Mouse (Mus musculus) liver, embryonic 16.5 days (tissue): ENCODE measurements around the gene Prkcd. TPM values are rescaled to one million over a fixed set of nuclear protein-coding genes. Genes with fewer than 3 reads are reported as not detected.

Experiments used
- ATAC-seq: fragments of 200-750 bp; cut with Nextera tagmentation; 2 replicates; pipeline ENCODE4 v1.8.0; 2017; ENCODE audit warnings: low read depth, mild to moderate bottlenecking, moderate number of reproducible peaks, moderate library complexity
- H3K27ac ChIP-seq: fragments of 300-500 bp; sonication (generic); 2 replicates; pipeline ENCODE4 v1.5.1; 2014; ENCODE audit warnings: mild to moderate bottlenecking, low read length
- H3K27me3 ChIP-seq: fragments of 300-500 bp; sonication (generic); 2 replicates; pipeline ENCODE4 v1.6.1; 2014; ENCODE audit warnings: low read depth, low read length, mixed read lengths; ENCODE audit not compliant: control insufficient read depth, insufficient read depth
- H3K36me3 ChIP-seq: fragments of 300-500 bp; sonication (generic); 2 replicates; pipeline ENCODE4 v1.6.1; 2014; ENCODE audit warnings: mild to moderate bottlenecking; ENCODE audit not compliant: control insufficient read depth, insufficient read depth
- H3K4me1 ChIP-seq: fragments of 300-500 bp; sonication (generic); 2 replicates; pipeline ENCODE4 v1.6.1; 2014; ENCODE audit warnings: low read depth, low read length, mixed read lengths; ENCODE audit not compliant: control insufficient read depth
- H3K4me2 ChIP-seq: fragments of 300-500 bp; sonication (generic); 2 replicates; pipeline ENCODE4 v1.6.1; 2014; ENCODE audit warnings: low read depth, low read length, mixed read lengths
- H3K4me3 ChIP-seq: fragments of 300-500 bp; sonication (generic); 2 replicates; pipeline ENCODE4 v1.5.1; 2014; ENCODE audit warnings: low read depth, mild to moderate bottlenecking, low read length
- H3K9ac ChIP-seq: fragments of 300-500 bp; sonication (generic); 2 replicates; pipeline ENCODE4 v1.6.1; 2014; ENCODE audit warnings: low read depth, low read length
- H3K9me3 ChIP-seq: fragments of 300-500 bp; sonication (generic); replicated peaks from 2 replicates; pipeline ENCODE4 v1.6.1; 2016; ENCODE audit warnings: low read length; ENCODE audit not compliant: control insufficient read depth
- WGBS: fragments of 180-500 bp; shearing (Covaris S2); extraction: QIAGEN DNeasy Blood & Tissue Kit; methylation state at CpG from one replicate; pipeline ENCODE4 v1.1.7; 2014; ENCODE audit not compliant: insufficient replicate concordance; 5-methylcytosine and 5-hydroxymethylcytosine counted together
- polyA plus RNA-seq: library from polyadenylated mRNA; unstranded; fragments of >200 nt; fragmentation: Nextera tagmentation; extraction: Ambion mirVana; gene quantifications from 2 replicates; pipeline ENCODE4 v1.2.1, GENCODE M21; 2015

Gene Prkcd
- polyA plus RNA-seq, 1 experiment from 2014 or later, result 16.3 TPM

DNA sequence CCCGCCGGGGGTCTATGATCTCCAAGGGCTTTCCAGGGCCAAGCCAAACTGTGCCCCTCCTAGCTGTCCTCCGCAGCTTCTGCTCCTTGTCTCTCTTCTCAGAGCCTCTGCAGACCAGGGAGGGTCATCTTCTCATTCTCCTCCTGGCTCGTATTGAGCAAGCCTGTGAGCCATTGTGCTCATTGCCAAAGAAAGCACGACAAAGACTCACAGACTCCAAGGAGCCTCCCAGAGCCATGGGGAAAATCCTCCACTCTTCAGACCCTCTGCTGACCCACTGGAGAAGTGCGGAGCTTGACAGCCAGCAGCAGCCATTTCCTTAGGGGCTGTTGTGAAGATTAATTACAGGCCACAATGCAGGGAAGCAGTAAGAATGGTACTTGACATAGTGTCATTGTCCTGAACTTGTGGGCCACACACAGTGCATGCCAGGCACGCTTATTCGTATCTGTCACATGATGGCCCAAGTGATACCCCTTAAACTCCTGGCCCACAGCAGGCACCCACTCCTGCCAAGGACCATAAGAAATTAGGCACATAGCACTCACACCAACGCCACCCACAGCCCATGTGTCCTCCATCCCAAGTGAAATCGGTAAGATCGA, 35.9 kb downstream of the Prkcd start:
- Histone ChIP-seq H3K9ac (no peak overlapping the region), H3K9me3 (no peaks in the 10 kb centered on the region), H3K4me3 (no peak overlapping the region), H3K36me3 (no peaks in the 10 kb centered on the region), H3K27ac (no peak overlapping the region), H3K4me2 (no peak overlapping the region), H3K27me3 (no peaks in the 10 kb centered on the region), H3K4me1 (peaks cover 2% of the 10 kb centered on the region)
- no peak for ATAC-seq
- WGBS, result 64% methylated on average over 11 of the region's 11 CpGs

DNA sequence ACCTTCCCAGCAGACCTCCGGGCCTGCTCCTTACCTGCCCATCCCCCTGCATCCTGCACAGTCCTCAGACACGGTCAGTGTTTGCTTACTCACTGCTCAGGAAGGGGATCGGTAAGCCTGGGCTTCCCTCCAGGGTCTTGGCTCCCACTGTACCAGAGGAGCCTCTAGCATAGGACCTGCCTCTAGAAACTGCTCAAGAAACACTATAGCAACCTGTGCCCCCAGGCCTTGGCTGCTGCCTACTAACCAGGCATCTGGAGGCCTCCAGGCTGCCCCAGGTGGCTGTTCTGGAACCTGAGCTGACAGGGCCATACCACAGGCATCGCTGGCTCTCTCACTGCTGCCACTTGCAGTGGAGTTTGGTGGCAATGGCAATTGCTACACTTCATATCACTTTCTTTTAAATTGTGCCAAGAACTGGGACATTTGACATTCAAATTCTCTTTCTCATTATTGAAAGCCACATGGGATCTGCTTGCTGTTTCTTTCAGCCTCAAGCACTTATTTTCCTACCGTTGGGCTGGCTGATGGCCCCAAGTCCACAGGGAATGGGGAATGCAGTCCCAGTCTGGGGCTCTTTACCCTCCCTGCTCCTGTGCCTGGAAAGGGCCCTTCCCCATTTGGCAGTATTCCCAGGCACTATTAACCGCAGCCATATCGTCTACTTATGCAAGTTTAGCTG, 39.1 kb downstream of the Prkcd start:
- peaks cover 5% of the 10 kb centered on the region for H3K4me1 ChIP-seq
- H3K27ac ChIP-seq, result no peak overlapping the region
- no peaks in the 10 kb centered on the region for H3K27me3 ChIP-seq
- H3K4me3 ChIP-seq, result no peak overlapping the region
- no peaks in the 10 kb centered on the region for H3K9me3 ChIP-seq
- WGBS, result 40% methylated on average over 7 of the region's 7 CpGs
- H3K4me2 ChIP-seq, result no peak overlapping the region
- no peak overlapping the region for H3K9ac ChIP-seq
- H3K36me3 ChIP-seq, result no peaks in the 10 kb centered on the region
- ATAC-seq, result no peak

DNA sequence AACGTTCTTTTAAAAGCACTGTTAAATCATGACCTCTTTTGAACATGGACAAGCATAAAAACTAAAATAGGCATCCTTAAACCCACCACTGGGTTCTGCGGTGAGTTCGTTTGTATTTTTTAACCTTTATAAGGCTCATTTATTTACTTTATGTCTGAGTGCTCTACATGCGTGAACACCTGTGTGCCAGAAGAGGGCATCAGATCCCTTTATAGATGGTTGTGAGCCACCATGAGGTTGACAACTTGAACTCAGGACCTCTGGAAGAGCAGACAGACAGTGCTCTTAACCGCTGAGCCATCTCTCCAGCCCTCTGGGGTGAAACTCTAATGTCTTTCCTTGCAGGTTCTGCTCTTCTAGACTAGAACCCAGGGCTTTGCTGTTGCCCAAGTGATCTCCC, 40.7 kb downstream of the Prkcd start:
- Histone ChIP-seq H3K36me3 (no peaks in the 10 kb centered on the region), H3K9me3 (no peaks in the 10 kb centered on the region), H3K27me3 (no peaks in the 10 kb centered on the region), H3K9ac (no peak overlapping the region), H3K4me3 (no peak overlapping the region), H3K27ac (no peak overlapping the region), H3K4me2 (no peak overlapping the region), H3K4me1 (peaks cover 5% of the 10 kb centered on the region)
- ATAC-seq, result no peak
- WGBS, result 69% methylated on average over 5 of the region's 5 CpGs

DNA sequence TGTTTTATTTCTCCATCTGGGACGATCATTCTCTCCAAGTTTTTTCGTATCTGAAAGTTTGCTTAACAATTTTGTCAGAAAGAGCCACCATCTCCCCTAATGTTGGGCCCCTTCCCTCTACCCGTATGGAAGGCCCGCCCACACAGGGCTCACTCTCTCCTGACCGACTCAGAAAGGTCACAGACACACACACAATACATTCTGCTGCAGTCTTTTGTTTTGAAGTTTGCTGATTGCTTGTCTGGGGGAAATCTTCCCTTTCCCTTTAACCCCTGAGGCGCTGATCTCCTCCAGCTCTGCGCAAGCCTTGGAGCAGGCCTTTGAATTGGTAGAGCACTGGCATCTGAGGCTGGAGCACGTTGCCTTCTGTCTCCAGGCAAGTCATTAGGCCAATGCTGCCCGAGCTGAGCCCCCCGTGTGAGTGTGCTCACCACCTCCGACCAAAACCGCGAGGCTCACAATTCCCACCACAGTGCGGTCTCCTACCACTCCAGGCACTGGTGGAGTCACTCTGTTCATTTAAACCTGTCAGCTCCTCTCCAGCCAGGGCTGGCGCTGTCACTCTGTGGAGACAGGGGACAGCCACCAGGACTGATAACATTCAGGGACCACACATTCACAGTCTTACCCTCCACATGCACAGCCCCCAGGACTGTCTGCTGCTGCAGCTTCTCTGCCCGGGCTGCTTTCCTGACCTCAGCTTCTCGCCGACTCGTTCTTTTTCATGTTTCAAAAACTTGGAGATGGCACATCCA, 41.3 kb downstream of the Prkcd start:
- H3K9me3 ChIP-seq, result no peaks in the 10 kb centered on the region
- no peak overlapping the region for H3K27ac ChIP-seq
- ATAC-seq, result no peak
- no peaks in the 10 kb centered on the region for H3K36me3 ChIP-seq
- H3K4me2 ChIP-seq, result no peak overlapping the region
- peaks cover 5% of the 10 kb centered on the region for H3K4me1 ChIP-seq
- WGBS, result 34% methylated on average over 19 of the region's 19 CpGs
- H3K4me3 ChIP-seq, result no peak overlapping the region
- no peaks in the 10 kb centered on the region for H3K27me3 ChIP-seq
- no peak overlapping the region for H3K9ac ChIP-seq

DNA sequence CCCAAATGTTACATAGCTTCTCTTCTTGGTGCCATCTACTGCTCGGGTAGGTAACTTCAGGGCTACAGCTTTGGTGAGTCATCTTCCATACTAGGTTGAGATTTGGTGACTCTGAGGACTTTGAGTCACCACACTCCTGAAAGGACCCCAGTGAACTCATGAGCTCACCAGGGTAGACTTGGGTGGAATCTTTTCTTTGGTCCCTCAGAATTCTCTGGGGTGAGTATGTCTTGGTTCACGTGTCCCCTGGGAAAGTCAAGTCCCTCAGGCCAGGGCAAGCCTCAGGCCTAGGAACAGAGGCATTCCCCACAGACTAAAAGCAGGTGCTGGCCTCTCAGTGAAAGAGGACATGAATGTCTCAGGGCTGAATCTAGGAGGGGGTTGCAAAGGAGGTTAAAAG, 41.9 kb downstream of the Prkcd start:
- WGBS, result 50% methylated on average over 2 of the region's 2 CpGs

DNA sequence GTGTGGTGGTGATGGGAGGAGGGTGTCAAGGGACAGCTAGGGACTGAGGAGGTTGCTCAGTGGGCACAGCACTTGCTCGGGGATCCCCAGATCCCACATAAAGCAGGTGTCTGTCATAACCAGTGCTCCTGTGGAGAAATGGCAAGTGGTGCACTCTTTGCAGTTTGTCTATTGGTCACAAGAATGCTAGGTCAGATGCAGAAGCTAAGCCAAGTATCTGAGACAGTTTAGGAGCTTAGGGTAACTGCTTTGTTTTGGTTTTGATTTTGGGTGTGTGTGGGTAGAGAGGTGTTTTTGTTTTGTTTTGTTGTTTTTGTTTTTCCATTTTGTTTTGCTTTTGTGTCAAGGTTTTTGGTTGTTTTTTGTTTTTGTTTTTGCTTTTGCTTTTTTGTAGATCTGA, 44.8 kb downstream of the Prkcd start:
- no peak for ATAC-seq
- Histone ChIP-seq H3K9ac (no peak overlapping the region), H3K27ac (no peak overlapping the region), H3K27me3 (no peaks in the 10 kb centered on the region), H3K4me1 (peaks cover 19% of the 10 kb centered on the region), H3K4me3 (no peak overlapping the region), H3K9me3 (no peaks in the 10 kb centered on the region), H3K4me2 (no peak overlapping the region), H3K36me3 (0 out of 2 replicates have a peak, but pooled peaks cover under 1% of the 10 kb centered on the region)
- 86% methylated on average over 1 of the region's 1 CpGs for WGBS

More for the DNA sequence above, 41.9 kb downstream of the Prkcd start:
- H3K4me3 ChIP-seq, result no peak overlapping the region
- H3K27me3 ChIP-seq, result no peaks in the 10 kb centered on the region
- no peaks in the 10 kb centered on the region for H3K36me3 ChIP-seq
- no peak for ATAC-seq
- no peak overlapping the region for H3K4me2 ChIP-seq
- H3K27ac ChIP-seq, result no peak overlapping the region
- peaks cover 6% of the 10 kb centered on the region for H3K4me1 ChIP-seq
- H3K9me3 ChIP-seq, result no peaks in the 10 kb centered on the region
- no peak overlapping the region for H3K9ac ChIP-seq

DNA sequence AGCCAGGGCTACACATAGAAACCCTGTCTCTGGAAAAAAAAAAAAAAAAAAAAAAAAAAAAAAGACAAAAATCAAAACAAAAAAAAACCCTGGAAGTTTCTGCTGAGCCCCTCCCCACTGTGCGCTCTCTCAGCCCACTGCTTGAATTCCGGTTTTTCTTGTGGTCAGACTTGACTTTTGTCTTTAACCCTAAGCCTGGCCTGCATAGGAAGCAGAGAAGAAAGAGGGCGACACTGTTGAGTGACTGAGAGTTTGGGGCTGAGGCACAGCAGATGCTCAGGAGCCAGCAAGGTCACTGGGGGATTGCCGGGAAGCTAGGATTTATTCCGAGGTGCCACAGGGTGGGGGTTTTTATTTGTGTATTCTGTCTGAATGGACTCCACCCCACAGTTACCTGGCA, 46.1 kb downstream of the Prkcd start:
- WGBS, result 31% methylated on average over 5 of the region's 5 CpGs
- Histone ChIP-seq H3K4me3 (no peak overlapping the region), H3K9ac (no peak overlapping the region), H3K9me3 (no peaks in the 10 kb centered on the region), H3K27me3 (no peaks in the 10 kb centered on the region), H3K4me2 (no peak overlapping the region), H3K36me3 (0 out of 2 replicates have a peak, but pooled peaks cover 2% of the 10 kb centered on the region), H3K4me1 (peaks cover 28% of the 10 kb centered on the region), H3K27ac (no peak overlapping the region)
- no peak for ATAC-seq

DNA sequence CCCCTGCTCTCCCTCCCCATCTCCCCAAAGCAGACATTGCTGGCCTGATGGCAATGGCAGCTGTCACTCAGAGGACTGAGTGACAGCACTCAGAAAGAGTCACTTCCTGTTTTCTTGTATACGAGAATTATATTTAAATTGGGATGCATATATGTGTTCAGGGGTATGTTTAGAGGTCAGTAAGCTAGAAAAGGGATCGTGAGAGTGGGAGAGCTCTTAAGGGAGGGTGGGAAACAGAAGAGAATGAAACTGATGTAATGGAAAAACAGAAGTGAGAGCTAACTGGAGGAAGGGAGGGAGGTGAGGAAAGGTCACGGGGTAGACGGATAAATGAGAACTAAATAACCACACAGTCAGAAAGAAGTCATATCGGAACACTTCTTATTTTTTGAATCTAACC, 46.8 kb downstream of the Prkcd start:
- H3K4me3 ChIP-seq, result no peak overlapping the region
- H3K27me3 ChIP-seq, result no peaks in the 10 kb centered on the region
- 0 out of 2 replicates have a peak overlapping the region, but pooled peaks have one; percentile 24 for H3K27ac ChIP-seq
- 0 out of 2 replicates have a peak, but pooled peaks cover 2% of the 10 kb centered on the region for H3K36me3 ChIP-seq
- H3K4me1 ChIP-seq, result peaks cover 23% of the 10 kb centered on the region
- no peak for ATAC-seq
- 39% methylated on average over 5 of the region's 5 CpGs for WGBS
- H3K9ac ChIP-seq, result no peak overlapping the region
- H3K4me2 ChIP-seq, result no peak overlapping the region
- H3K9me3 ChIP-seq, result no peaks in the 10 kb centered on the region
